Mouse (Mus musculus) midbrain, embryonic 12.5 days (tissue): ENCODE data around the gene Dnajb12. TPM values are rescaled to one million over a fixed set of nuclear protein-coding genes. Genes with fewer than 3 reads are reported as not detected.
A peak's percentile ranks its signal among the peaks of the same experiment; 100 is the strongest.

Experiments used
- ATAC-seq: fragments of 200-750 bp; cut with Nextera tagmentation; 2 replicates; pipeline ENCODE4 v1.8.0; 2017; ENCODE audit warnings: low read depth, moderate TSS enrichment, moderate library complexity; ENCODE audit not compliant: low FRiP score
- H3K27ac ChIP-seq: fragments of 300-500 bp; sonication (generic); replicated peaks from 2 replicates; pipeline ENCODE4 v1.5.1; 2016; ENCODE audit warnings: mild to moderate bottlenecking
- H3K27me3 ChIP-seq: fragments of 300-500 bp; sonication (generic); 2 replicates; pipeline ENCODE4 v1.6.1; 2016; ENCODE audit warnings: mild to moderate bottlenecking
- H3K36me3 ChIP-seq: fragments of 300-500 bp; sonication (generic); 2 replicates; pipeline ENCODE4 v1.6.1; 2016
- H3K4me1 ChIP-seq: fragments of 300-500 bp; sonication (generic); 2 replicates; pipeline ENCODE4 v1.6.1; 2016
- H3K4me2 ChIP-seq: fragments of 300-500 bp; sonication (generic); replicated peaks from 2 replicates; pipeline ENCODE4 v1.6.1; 2016; ENCODE audit warnings: mild to moderate bottlenecking, moderate library complexity
- H3K4me3 ChIP-seq: fragments of 300-500 bp; sonication (generic); 2 replicates; pipeline ENCODE4 v1.5.1; 2016; ENCODE audit warnings: mild to moderate bottlenecking
- H3K9ac ChIP-seq: fragments of 300-500 bp; sonication (generic); replicated peaks from 2 replicates; pipeline ENCODE4 v1.6.1; 2016; ENCODE audit warnings: mild to moderate bottlenecking, moderate library complexity
- H3K9me3 ChIP-seq: fragments of 300-500 bp; sonication (generic); 2 replicates; pipeline ENCODE4 v1.6.1; 2016; ENCODE audit warnings: mild to moderate bottlenecking
- WGBS: fragments of 180-500 bp; shearing (Covaris S2); methylation state at CpG from one replicate; pipeline ENCODE4 v1.1.7; 2016; 5-methylcytosine and 5-hydroxymethylcytosine counted together
- polyA plus RNA-seq: library from polyadenylated mRNA; unstranded; fragments of >200 nt; fragmentation: Nextera tagmentation; extraction: Ambion mirVana; gene quantifications from 2 replicates; pipeline ENCODE4 v1.2.1, GENCODE M21; 2016

Dnajb12 gene
- polyA plus RNA-seq, 1 experiment from 2014 or later, result 22.7 TPM

GRCm38 (mm10) chr10:59946362-59946761 is 67.0 kb downstream of the Dnajb12 start:
- no peak overlapping the region for H3K4me2 ChIP-seq
- no peaks in the 10 kb centered on the region for H3K9me3 ChIP-seq
- H3K27me3 ChIP-seq, result peaks cover 6% of the 10 kb centered on the region
- no peaks in the 10 kb centered on the region for H3K36me3 ChIP-seq
- WGBS, result 90% methylated on average over 5 of the region's 5 CpGs
- no peak for ATAC-seq
- H3K4me3 ChIP-seq, result no peak overlapping the region
- H3K4me1 ChIP-seq, result peaks cover 46% of the 10 kb centered on the region
- H3K27ac ChIP-seq, result no peak overlapping the region
- no peak overlapping the region for H3K9ac ChIP-seq

- Histone ChIP-seq H3K27ac (peak overlapping the region; percentile 61; the same call in 1 of the 2 replicates), H3K9ac (no peak overlapping the region; the same call in 1 of the 2 replicates), H3K9me3 (no peaks in the 10 kb centered on the region), H3K36me3 (no peaks in the 10 kb centered on the region), H3K27me3 (peaks cover 2% of the 10 kb centered on the region; the same call in 1 of the 2 replicates), H3K4me2 (no peak overlapping the region), H3K4me1 (peaks cover 45% of the 10 kb centered on the region), H3K4me3 (no peak overlapping the region)
- 61% methylated on average over 7 of the region's 7 CpGs for WGBS
- ATAC-seq, result no peak
Measured at GRCm38 (mm10) chr10:59947296-59948073, 68.1 kb downstream of the Dnajb12 start.

DNA sequence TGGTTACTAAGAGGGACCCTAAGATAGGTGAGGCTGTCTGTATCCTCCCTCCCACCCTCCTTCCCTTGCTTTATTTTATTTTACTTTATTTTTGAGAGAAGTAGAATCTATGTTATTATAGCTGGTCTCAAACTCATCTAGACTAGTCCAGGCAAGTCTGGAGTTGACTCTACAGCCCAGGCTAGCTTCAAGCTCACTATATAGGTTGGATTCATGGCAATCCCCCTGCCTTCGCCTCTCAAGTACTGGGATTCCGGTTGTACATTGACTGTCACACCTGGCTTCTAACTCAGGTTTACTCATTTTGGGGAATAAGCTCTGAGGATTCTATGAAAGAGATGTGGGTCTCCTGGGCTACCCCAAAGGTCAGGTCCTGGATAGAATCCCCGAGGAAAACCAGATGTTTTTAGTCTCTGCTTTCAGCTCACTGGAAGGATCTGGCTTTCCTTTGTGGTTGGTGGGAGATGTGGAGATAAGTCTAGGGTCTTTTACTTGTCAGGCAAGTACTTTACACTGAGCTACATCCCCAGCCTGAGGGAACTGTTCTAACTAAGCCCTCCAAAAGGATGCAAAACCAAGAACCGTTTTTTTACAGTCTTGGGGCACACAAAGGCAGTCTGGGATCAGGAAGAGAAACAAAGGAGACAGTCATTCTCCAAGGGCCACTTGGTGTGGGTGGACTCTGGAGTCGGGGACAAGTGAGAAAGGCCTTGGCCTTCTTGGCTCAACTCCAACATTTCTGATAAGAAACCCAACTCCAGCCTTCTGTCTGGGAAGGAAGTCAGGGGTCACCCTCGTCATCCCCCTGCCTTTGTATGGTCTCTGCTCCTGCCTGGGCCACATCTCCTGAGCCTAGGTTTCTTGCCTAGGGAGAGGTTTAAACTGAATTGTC is 69.3 kb downstream of the Dnajb12 start:
- WGBS, result 63% methylated on average over 6 of the region's 6 CpGs
- Histone ChIP-seq H3K27me3 (no peaks in the 10 kb centered on the region), H3K4me3 (no peak overlapping the region), H3K4me2 (no peak overlapping the region; the same call in 1 of the 2 replicates), H3K9ac (no peak overlapping the region), H3K4me1 (peaks cover 41% of the 10 kb centered on the region), H3K36me3 (no peaks in the 10 kb centered on the region), H3K27ac (peak overlapping the region; percentile 31; the same call in 1 of the 2 replicates), H3K9me3 (no peaks in the 10 kb centered on the region)
- ATAC-seq, result no peak

Other genes starting within 250 kb of the Dnajb12 start
- gene Micu1, start 177.1 kb upstream of the Dnajb12 start, polyA plus RNA-seq, result 65.2 and 75.3 TPM in 2 replicates
- 47.6 and 51.6 TPM in 2 replicates for gene Ddit4, start 72.3 kb downstream of the Dnajb12 start, polyA plus RNA-seq
- 37.4 and 39.6 TPM in 2 replicates for gene Ascc1, start 123.2 kb downstream of the Dnajb12 start, polyA plus RNA-seq
- 110 and 115 TPM in 2 replicates for gene Anapc16, start 123.6 kb downstream of the Dnajb12 start, polyA plus RNA-seq
- 23.8 and 25.7 TPM in 2 replicates for gene Spock2, start 226.7 kb downstream of the Dnajb12 start, polyA plus RNA-seq